Mouse (Mus musculus) mouse embryonic stem cell (cell line): ENCODE results near the gene Anxa8.

Experiments used
- in situ Hi-C, 2 experiments: fragments of 300-500 bp; cut with MboI; formaldehyde crosslinking; loops; 1 replicate in 1 of 2; 3 replicates in 1 of 2; pipeline ENCODE4 v1.14.3; 2019 to 2020; ENCODE audit warnings: low sequenced_read_pairs in 2 of 2, low pct_unique_long_range_greater_than_20kb in 1 of 2, mixed read lengths in 1 of 2; ENCODE audit not compliant: unreplicated experiment in 1 of 2

Anxa8 gene

DNA sequence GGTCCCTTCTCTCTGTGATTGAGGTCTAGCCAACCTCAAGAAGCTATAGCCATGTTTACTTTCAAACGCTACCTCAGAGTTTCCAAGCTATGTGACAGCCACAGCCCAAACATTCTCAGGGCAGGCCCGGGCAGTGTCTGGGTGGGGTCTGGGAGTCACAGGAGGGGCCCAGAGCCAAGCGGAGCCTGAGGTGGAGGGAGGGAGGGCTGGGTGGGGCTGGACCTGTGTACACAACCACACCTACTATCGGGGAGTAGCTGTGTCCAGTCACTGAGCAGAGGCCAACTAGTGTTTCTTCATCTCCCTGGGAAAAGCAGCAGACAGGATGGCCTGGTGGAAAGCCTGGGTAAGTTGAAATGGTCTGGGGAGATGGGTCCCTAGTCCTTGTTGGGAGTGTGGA lies at the start of gene Anxa8:
Gene Anxa8, plus strand, starts transcription at position 251 of the 400 bp plus-strand sequence.
- in situ Hi-C loops, result loop anchor here (25.0 kb wide), 2 partner anchors 477 to 502 kb away; partner anchors contain the start of gene Ldb3 (in 1 of the 2)

DNA sequence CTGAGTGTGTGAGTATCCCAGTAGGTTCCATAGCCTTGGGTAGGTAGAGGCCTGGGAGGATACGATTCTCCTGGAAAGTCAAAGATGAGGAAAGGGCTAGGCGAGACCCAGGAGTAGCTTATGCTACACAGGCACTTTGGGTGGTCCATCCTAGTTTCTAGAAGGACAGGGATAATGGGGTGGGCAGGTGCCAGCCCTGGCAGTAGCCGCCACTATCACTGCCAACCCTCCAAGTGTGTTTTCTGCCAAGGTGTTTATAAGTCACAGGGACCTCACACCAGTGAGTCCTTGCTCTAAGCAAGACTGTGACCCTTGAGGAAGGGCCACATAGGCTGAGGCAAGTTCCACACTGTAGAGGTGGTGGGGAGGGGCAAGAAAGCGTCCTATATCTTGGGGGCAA lies 44.5 kb upstream of the Anxa8 start:
- in situ Hi-C loops, result no loop called here

DNA sequence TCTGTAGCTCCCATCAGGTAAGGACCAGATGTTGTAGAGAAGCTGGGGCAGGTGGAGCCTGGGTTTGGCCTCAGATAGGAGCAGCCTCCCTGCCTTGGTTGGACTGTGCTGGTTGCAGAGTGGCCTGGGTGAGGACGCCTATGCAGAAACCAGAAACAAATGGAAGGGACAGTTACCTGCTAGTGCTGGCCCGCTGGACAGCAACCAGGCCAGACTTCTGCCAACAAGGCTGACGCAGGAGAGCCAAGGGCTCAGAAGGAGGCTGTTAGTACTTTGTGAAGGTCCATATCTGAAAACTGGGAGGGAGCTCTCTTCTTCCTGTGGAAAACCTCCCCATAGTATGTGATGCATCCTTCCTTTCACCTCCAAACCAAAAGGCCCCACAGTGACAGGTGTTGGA lies 42.4 kb upstream of the Anxa8 start:
- in situ Hi-C loops, result no loop called here

DNA sequence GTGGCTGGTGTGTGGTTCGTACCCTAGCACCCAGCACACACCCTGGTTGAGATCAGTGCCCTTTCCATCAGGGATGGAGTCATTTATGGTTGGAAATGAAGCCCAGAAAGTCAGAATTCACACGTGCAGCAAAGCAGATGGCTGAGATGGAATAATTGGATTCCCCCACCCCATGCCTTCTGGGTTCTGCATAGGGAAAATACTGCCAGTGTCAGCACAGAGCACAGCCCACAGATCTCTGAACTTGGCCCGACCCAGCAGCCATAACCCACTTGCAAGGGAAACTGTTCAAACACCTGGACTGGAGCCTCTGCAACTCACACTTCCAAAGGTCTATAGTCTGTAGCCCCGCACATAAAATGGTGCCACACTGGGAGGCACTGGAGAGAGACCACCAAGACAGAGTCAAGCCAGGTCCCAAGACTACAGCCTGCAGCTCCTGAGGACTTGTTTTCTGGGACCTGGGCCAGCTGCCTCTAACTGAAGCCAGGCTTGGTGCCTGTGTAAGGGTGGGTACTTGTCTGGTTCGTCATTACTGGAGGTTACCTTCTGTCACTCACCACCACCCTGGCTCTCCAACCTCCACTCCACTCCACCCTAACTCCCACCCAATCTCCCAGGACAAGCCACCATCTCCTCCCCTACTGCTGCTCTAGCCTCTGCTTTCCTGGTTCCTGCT lies 35.5 kb upstream of the Anxa8 start:
- in situ Hi-C loops, result no loop called here

DNA sequence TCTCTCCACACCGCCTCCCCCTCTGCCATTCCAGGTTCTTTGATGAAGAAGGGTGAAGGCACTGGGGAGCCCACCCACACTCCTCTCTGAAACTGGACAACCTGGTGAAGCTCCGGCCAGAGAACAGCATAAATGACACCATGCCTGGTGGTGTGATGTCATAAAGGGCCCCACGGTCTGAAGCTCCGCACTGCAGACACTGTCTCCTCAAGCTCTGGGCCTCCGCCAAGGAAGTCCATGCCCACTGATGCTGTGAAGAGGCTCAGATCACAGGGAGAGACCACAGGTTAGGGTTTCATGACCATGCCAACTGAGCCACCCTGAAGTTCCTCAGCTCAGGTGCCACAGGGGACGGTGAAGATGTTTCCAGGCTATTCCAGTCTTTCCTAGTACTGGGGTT lies 33.3 kb upstream of the Anxa8 start, which contains the start of gene Antxrl:
Gene Antxrl, plus strand, starts transcription at position 192 of the 400 bp plus-strand sequence.
- in situ Hi-C loops, result no loop called here

DNA sequence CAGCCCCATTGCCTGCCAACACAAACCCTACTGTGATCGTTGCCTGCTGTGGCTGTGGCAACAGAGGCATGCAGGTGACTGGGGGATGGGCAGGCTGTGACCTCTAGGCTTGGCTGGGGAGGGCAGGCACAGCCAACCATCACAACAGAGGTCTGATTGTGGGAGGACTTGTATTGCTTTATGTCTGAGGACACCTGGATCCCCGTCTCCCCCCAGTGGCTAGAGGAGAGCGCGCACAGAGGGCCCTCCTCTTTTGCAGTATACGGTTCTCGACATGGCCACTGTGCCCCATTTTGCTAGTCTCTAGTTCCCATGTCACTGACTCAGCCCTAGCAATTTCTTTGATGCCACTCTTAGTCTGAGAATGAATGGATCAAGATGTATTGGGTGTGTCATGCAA lies 14.1 kb upstream of the Anxa8 start:
- in situ Hi-C loops, result no loop called here

DNA sequence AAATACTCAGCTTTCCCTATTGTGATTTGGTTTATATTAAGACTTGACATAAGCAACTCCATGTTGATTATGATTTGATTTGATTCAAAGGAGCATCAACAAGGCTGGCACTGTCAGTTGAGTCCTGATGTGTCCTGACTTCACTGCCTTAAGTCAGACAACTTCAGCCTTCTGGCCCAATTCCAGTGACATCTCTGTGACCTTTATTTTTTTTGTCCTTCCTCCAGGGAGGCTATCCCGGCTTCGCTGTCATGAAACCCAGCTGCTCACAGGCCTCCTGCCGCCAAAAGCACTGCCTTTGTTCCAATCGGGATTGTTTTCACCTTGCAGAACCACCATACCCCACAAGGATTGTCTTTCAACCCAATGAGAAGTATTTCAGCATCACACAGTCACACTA lies 10.4 kb upstream of the Anxa8 start:
- in situ Hi-C loops, result loop anchor here (25.0 kb wide), 2 partner anchors 487 to 512 kb away; partner anchors contain the start of gene Ldb3 (in 1 of the 2)

DNA sequence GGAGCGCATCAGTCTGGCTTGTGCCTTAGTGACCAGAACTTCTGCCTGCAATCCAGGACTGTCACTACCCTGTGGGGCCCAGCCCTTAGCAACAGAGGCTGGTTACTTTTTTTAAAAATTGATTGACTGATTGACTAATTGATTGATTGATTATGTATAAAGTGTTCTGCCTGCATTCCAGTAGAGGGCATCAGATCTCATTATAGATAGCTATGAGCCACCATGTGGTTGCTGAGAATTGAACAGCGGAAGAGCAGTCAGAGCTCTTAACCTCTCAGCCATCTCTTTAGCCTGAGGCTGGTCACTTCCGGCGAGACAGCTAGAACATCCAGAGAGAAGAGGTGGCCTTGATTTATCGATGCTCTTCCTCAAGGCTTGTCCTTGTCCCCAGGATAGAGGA lies 8.6 kb upstream of the Anxa8 start:
- in situ Hi-C loops, result loop anchor here (25.0 kb wide), 2 partner anchors 485 to 510 kb away; partner anchors contain the start of gene Ldb3 (in 1 of the 2)

DNA sequence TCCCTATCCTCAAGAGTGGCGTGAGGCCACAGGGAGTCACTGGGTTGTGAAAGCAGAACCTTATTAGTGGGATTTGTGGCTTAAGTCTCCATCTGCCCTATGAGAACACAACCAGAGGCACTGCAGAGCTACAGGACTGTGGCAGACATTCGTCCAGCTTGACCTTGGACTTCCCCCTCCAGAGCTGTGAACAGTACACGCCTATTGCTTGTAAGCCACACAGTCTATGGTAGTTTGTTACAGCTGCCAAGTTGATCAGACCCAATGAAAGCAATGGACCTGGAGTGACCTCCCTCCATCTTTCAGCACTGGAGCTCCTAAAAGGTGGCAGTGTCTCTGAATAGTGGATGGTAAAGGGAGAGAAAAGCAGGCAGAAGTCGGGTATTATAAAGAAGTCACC lies 7.5 kb upstream of the Anxa8 start:
- in situ Hi-C loops, result loop anchor here (25.0 kb wide), 2 partner anchors 484 to 509 kb away; partner anchors contain the start of gene Ldb3 (in 1 of the 2)

DNA sequence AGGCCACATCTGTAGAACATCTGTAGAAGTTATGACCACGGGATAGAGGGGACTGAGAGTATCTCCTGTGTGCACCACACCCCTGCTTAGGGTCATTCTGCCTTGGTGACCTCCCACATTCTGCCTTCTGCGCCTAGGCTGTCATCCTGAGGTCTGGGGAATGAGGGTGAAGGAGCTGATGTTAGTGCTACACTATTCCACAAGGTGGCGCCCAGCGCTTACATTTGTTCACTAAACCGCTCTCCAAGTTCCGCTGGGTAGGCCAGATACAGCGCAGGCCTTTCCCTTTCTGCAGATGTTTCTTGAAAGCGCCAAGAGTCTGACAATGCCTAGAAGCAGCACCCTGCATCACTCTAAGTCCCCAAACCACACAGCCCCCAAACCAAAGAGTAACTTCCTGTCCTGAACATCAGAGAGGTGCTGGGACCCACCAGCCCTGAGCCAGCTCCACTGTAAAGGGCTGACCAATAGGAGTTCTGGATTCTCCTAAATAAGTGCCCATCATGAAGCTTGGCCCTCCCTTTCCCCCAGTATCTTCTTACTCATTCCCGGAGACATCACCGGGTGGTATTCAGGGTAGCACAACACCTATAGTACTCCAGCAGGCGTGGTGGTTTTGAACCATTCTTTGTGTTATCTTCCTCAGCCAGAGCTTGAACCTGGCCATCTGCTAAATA lies 5.3 kb upstream of the Anxa8 start:
- in situ Hi-C loops, result loop anchor here (25.0 kb wide), 2 partner anchors 482 to 507 kb away; partner anchors contain the start of gene Ldb3 (in 1 of the 2)

DNA sequence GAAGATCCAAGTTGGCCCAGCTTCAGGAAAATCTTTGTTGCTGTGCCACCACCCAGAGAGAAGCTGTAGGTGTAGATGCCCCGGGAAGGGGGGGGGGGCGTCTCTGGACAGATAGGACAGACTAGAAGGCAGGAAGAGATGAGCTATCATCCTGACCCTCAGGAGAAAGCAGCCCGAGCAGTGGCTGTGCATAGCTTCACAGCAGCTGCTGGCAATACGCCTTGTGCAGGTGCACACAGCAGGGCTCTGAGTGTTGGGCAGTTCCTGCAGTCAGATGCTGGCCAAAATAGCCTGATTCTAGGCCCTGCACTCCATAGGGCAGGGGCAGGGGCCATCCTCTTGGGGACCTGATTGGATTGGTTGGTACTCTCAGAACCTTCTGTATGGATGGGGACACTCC lies 1.0 kb downstream of the Anxa8 start:
- in situ Hi-C loops, result loop anchor here (25.0 kb wide), 2 partner anchors 475 to 500 kb away; partner anchors contain the start of gene Ldb3 (in 1 of the 2)

DNA sequence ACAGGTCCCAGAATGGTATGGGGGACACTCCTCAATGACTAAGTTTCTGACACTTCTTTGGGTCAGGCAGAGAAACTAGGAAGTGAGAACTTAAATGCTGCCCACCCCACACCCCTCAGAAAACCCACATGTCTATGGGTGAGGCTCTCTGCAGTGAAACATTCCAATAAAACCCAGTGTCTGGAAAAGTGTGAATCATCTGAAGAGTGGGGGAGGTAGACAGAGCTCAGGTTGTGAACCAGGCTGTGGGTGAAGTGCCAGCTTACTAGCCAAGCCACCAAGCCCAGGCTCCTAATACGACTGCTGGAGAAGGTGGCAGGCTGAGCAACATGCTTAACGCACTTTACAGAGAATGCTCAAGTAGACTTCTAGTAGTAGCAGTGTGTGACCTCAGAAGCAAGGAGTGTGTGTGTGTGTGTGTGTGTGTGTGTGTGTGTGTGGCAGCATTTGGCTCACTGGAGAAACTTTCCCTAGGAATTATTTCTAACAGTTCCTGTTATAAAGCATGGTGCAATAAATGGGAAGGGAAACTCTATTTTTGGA lies 2.1 kb downstream of the Anxa8 start:
- in situ Hi-C loops, result loop anchor here (25.0 kb wide), 2 partner anchors 474 to 499 kb away; partner anchors contain the start of gene Ldb3 (in 1 of the 2)

DNA sequence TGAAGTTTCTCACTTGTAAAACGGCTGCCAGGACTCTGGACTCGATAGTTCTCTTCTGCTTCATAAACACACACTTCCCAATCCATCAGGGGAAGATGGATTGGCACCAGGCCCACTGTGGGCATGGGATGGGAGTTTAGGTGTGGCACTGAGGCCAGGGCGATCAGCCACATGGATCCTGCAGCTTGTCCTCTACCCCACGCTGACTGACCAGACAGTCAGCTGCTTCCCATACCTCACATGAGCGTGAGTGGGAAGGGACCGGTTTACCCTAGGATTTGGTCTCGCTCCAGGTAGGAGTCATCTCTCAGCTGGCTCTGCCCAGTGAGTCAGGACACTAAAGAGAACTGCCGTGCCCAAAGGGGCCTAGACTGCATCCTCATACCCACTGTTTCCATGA lies 4.0 kb downstream of the Anxa8 start:
- in situ Hi-C loops, result loop anchor here (25.0 kb wide), 2 partner anchors 473 to 498 kb away; partner anchors contain the start of gene Ldb3 (in 1 of the 2)

DNA sequence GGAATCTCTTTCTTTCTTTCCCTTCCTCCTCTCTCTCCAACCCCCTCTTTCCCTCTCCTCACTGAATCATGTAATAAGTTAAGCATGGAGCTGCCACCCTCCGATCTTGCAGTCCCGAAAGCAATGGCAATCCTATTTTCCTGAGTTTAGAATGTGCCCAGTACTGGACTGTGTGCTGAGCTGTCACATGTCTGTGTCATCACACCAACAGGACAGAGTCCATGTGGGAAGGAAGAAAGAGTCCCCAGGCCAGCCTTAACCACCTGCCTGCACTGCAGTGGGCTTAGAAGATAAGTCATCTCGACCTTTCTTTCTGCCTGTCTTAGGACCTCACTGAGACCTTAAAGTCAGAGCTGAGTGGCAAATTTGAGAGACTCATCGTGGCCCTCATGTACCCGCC lies 5.7 kb downstream of the Anxa8 start:
- in situ Hi-C loops, result loop anchor here (25.0 kb wide), 2 partner anchors 471 to 496 kb away; partner anchors contain the start of gene Ldb3 (in 1 of the 2)

DNA sequence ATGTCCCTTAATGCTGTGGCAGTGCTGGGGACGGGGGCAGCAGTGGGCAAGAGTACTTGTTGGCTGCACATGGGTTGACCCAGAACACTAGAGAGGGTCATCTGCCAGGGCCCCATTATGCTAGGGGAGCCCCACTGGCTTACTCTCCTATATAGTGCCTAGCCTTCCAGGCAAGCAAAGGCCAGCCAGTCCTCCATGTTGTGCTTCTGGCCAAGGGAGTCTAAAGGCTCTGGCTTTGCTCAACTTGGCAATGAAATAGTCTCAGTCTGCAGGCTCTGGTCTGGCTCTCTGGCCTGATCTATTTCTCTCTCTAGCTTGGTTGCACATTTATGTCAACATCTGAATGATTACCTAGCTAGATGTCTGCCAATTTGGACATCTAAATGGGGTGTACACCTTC lies 7.1 kb downstream of the Anxa8 start:
- in situ Hi-C loops, result loop anchor here (25.0 kb wide), 2 partner anchors 469 to 494 kb away; partner anchors contain the start of gene Ldb3 (in 1 of the 2)

DNA sequence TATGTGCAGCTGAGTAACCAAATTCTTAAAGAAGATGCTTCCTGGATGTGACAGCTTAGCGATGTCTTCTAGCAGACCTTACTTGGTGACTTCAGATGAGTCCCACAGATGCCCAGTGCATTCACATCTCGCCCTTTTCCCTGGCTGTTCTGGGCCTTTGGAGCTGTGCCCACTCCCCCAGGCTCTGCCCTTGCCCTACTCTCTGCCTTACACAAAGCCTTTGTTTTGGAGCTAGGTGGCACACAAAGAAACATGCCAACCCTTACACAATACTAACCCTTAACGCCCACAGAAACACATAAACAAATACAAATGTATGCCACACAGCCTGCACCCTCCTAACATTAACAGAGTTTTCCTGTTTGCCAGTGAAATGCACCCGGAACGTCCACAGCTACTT lies 10.4 kb downstream of the Anxa8 start:
- in situ Hi-C loops, result loop anchor here (25.0 kb wide), 2 partner anchors 466 to 491 kb away; partner anchors contain the start of gene Ldb3 (in 1 of the 2)

DNA sequence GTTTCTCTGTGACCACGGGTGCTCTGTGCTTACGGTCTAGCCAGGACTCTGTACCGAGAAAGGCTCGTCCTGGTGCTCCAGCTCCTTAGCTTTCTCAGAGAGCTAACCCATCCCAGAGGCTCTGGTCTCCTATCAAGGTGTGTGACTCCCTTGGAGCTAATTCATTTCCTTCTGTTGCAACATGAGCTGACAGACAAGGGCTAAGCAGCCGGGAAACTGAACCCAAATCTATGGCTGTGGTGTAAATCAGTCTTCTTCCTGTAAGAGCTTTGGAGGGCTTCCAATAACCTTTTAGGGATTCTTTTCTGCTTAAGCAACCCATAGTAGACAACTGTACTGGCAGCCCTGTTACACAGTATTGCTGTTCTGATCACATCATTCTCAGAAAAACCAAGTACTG lies 16.8 kb downstream of the Anxa8 start, which contains the start of gene A630023A22Rik:
Gene A630023A22Rik, minus strand, starts transcription at position 154 of the 400 bp plus-strand sequence.
- in situ Hi-C loops, result loop anchor here (10.0 to 25.0 kb wide), 2 partner anchors 302 to 310 kb away; no protein-coding TSS in a partner anchor

DNA sequence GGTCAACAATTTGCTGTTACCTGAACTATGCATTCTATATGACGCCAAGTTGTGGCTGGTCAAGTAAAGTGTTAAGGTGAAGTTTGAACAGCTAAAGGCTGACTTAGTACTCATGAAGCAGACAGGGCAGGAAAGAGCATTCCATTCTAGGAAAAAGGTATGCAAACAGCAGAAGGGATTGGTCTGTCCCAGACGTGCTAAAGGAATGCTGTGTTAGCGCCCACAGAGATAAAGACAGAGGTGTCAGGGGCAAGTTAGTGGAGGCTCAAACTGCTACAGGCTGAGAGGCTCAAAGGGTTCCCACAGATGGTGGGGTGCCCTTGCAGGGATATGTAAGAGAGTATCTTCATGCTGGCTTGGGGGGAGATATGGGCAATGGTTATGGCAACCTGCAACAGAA lies 18.1 kb downstream of the Anxa8 start:
- in situ Hi-C loops, result loop anchor here (10.0 to 25.0 kb wide), 2 partner anchors 301 to 308 kb away; no protein-coding TSS in a partner anchor
